Mouse (Mus musculus): Measurements from ENCODE around the gene Strbp. TPM values are rescaled to one million over a fixed set of nuclear protein-coding genes. Genes with fewer than 3 reads are reported as not detected.
A peak's percentile ranks its signal among the peaks of the same experiment; 100 is the strongest.

The Strbp gene
- polyA plus RNA-seq, 1 experiment from 2014 or later, result 132 TPM

- no peaks in the 10 kb centered on the region for H3K9me3 ChIP-seq (ENCODE audit: control insufficient read depth, low read length)
- peak overlapping the region; percentile 31; the same call in 1 of the 2 replicates for H3K4me2 ChIP-seq (replicated peaks)
- no peak overlapping the region for H3K9ac ChIP-seq
- ATAC-seq (ENCODE audit: low FRiP score) (no peak), DNase-seq (ENCODE audit: low spot score) (no peak)
- H3K4me3 ChIP-seq (replicated peaks; ENCODE audit: low read length), result no peak overlapping the region
- 89% methylated on average over 1 of the region's 1 CpGs for WGBS
- H3K27me3 ChIP-seq (ENCODE audit: control insufficient read depth, insufficient read depth, low read length), result no peaks in the 10 kb centered on the region
- peaks cover 10% of the 10 kb centered on the region; the same call in 1 of the 2 replicates for H3K4me1 ChIP-seq (replicated peaks; ENCODE audit: control insufficient read depth, insufficient read depth, low read length)
- no peak overlapping the region for H3K27ac ChIP-seq
- no peaks in the 10 kb centered on the region for H3K36me3 ChIP-seq (replicated peaks; ENCODE audit: control insufficient read depth, insufficient read depth)
Observed at GRCm38 (mm10) chr2:37735807-37736188, 32.1 kb upstream of the Strbp start.

- no peak for DNase-seq (ENCODE audit: low spot score)
- no peak overlapping the region for H3K9ac ChIP-seq
- H3K4me3 ChIP-seq (replicated peaks; ENCODE audit: low read length), result no peak overlapping the region
- H3K27ac ChIP-seq, result no peak overlapping the region
- H3K9me3 ChIP-seq (ENCODE audit: control insufficient read depth, low read length), result no peaks in the 10 kb centered on the region
- H3K4me1 ChIP-seq (replicated peaks; ENCODE audit: control insufficient read depth, insufficient read depth, low read length), result peaks cover 10% of the 10 kb centered on the region; the same call in 1 of the 2 replicates
- 11% methylated on average over 17 of the region's 17 CpGs for WGBS
- peak overlapping the region; percentile 31 for H3K4me2 ChIP-seq (replicated peaks)
- no peaks in the 10 kb centered on the region for H3K27me3 ChIP-seq (ENCODE audit: control insufficient read depth, insufficient read depth, low read length)
- H3K36me3 ChIP-seq (replicated peaks; ENCODE audit: control insufficient read depth, insufficient read depth), result no peaks in the 10 kb centered on the region
- ATAC-seq (ENCODE audit: low FRiP score), result peak; percentile 48; the same call in 1 of the 2 replicates
Observed at GRCm38 (mm10) chr2:37734979-37735806, 31.5 kb upstream of the Strbp start.

- Histone ChIP-seq H3K9me3 (ENCODE audit: control insufficient read depth, low read length) (no peaks in the 10 kb centered on the region), H3K4me3 (replicated peaks; ENCODE audit: low read length) (no peak overlapping the region), H3K36me3 (replicated peaks; ENCODE audit: control insufficient read depth, insufficient read depth) (no peaks in the 10 kb centered on the region), H3K4me1 (replicated peaks; ENCODE audit: control insufficient read depth, insufficient read depth, low read length) (peaks cover 10% of the 10 kb centered on the region; the same call in 1 of the 2 replicates), H3K27me3 (ENCODE audit: control insufficient read depth, insufficient read depth, low read length) (no peaks in the 10 kb centered on the region), H3K27ac (no peak overlapping the region), H3K4me2 (replicated peaks) (no peak overlapping the region), H3K9ac (no peak overlapping the region)
- ATAC-seq (ENCODE audit: low FRiP score) (no peak), DNase-seq (ENCODE audit: low spot score) (no peak)
- WGBS, result 92% methylated on average over 5 of the region's 5 CpGs
Observed at GRCm38 (mm10) chr2:37731241-37731801, 27.7 kb upstream of the Strbp start.

- Histone ChIP-seq H3K4me3 (replicated peaks; ENCODE audit: low read length) (no peak overlapping the region), H3K27me3 (ENCODE audit: control insufficient read depth, insufficient read depth, low read length) (no peaks in the 10 kb centered on the region), H3K36me3 (replicated peaks; ENCODE audit: control insufficient read depth, insufficient read depth) (no peaks in the 10 kb centered on the region), H3K4me1 (replicated peaks; ENCODE audit: control insufficient read depth, insufficient read depth, low read length) (no peaks in the 10 kb centered on the region), H3K9ac (no peak overlapping the region), H3K9me3 (ENCODE audit: control insufficient read depth, low read length) (no peaks in the 10 kb centered on the region), H3K27ac (no peak overlapping the region), H3K4me2 (replicated peaks) (no peak overlapping the region)
- DNase-seq (ENCODE audit: low spot score) (no peak), ATAC-seq (ENCODE audit: low FRiP score) (no peak)
- 80% methylated on average over 4 of the region's 4 CpGs for WGBS
Observed at GRCm38 (mm10) chr2:37724231-37724630, 20.6 kb upstream of the Strbp start.

GRCm38 (mm10) chr2:37723501-37724090 lies 19.9 kb upstream of the Strbp start:
- Histone ChIP-seq H3K9me3 (ENCODE audit: control insufficient read depth, low read length) (no peaks in the 10 kb centered on the region), H3K4me1 (replicated peaks; ENCODE audit: control insufficient read depth, insufficient read depth, low read length) (no peaks in the 10 kb centered on the region), H3K27me3 (ENCODE audit: control insufficient read depth, insufficient read depth, low read length) (no peaks in the 10 kb centered on the region), H3K4me3 (replicated peaks; ENCODE audit: low read length) (no peak overlapping the region), H3K4me2 (replicated peaks) (no peak overlapping the region), H3K9ac (no peak overlapping the region), H3K36me3 (replicated peaks; ENCODE audit: control insufficient read depth, insufficient read depth) (no peaks in the 10 kb centered on the region), H3K27ac (no peak overlapping the region)
- DNase-seq (ENCODE audit: low spot score) (no peak), ATAC-seq (ENCODE audit: low FRiP score) (no peak)
- 60% methylated on average over 11 of the region's 11 CpGs for WGBS

GRCm38 (mm10) chr2:37722674-37723465 lies 19.2 kb upstream of the Strbp start:
- DNase-seq (ENCODE audit: low spot score), result no peak
- Histone ChIP-seq H3K4me1 (replicated peaks; ENCODE audit: control insufficient read depth, insufficient read depth, low read length) (no peaks in the 10 kb centered on the region), H3K27ac (no peak overlapping the region), H3K4me2 (replicated peaks) (no peak overlapping the region), H3K9ac (no peak overlapping the region), H3K9me3 (ENCODE audit: control insufficient read depth, low read length) (no peaks in the 10 kb centered on the region), H3K27me3 (ENCODE audit: control insufficient read depth, insufficient read depth, low read length) (no peaks in the 10 kb centered on the region), H3K4me3 (replicated peaks; ENCODE audit: low read length) (no peak overlapping the region), H3K36me3 (replicated peaks; ENCODE audit: control insufficient read depth, insufficient read depth) (no peaks in the 10 kb centered on the region)
- ATAC-seq (ENCODE audit: low FRiP score), result peak; percentile 40; the same call in 1 of the 2 replicates
- WGBS, result 79% methylated on average over 14 of the region's 14 CpGs

- H3K36me3 ChIP-seq (replicated peaks; ENCODE audit: control insufficient read depth, insufficient read depth), result no peaks in the 10 kb centered on the region
- H3K9me3 ChIP-seq (ENCODE audit: control insufficient read depth, low read length), result no peaks in the 10 kb centered on the region
- no peak for DNase-seq (ENCODE audit: low spot score)
- H3K4me3 ChIP-seq (replicated peaks; ENCODE audit: low read length), result no peak overlapping the region
- no peak for ATAC-seq (ENCODE audit: low FRiP score)
- no peaks in the 10 kb centered on the region for H3K4me1 ChIP-seq (replicated peaks; ENCODE audit: control insufficient read depth, insufficient read depth, low read length)
- no peak overlapping the region for H3K4me2 ChIP-seq (replicated peaks)
- no peaks in the 10 kb centered on the region for H3K27me3 ChIP-seq (ENCODE audit: control insufficient read depth, insufficient read depth, low read length)
- 84% methylated on average over 6 of the region's 6 CpGs for WGBS
- H3K9ac ChIP-seq, result no peak overlapping the region
- no peak overlapping the region for H3K27ac ChIP-seq
Observed at GRCm38 (mm10) chr2:37716266-37716665, 12.6 kb upstream of the Strbp start.

- H3K4me2 ChIP-seq (replicated peaks), result no peak overlapping the region
- H3K27me3 ChIP-seq (ENCODE audit: control insufficient read depth, insufficient read depth, low read length), result no peaks in the 10 kb centered on the region
- H3K4me3 ChIP-seq (replicated peaks; ENCODE audit: low read length), result no peak overlapping the region
- DNase-seq (ENCODE audit: low spot score) (no peak), ATAC-seq (ENCODE audit: low FRiP score) (no peak)
- no peaks in the 10 kb centered on the region for H3K4me1 ChIP-seq (replicated peaks; ENCODE audit: control insufficient read depth, insufficient read depth, low read length)
- H3K27ac ChIP-seq, result no peak overlapping the region
- no peak overlapping the region for H3K9ac ChIP-seq
- no peaks in the 10 kb centered on the region for H3K9me3 ChIP-seq (ENCODE audit: control insufficient read depth, low read length)
- 71% methylated on average over 3 of the region's 3 CpGs for WGBS
- no peaks in the 10 kb centered on the region for H3K36me3 ChIP-seq (replicated peaks; ENCODE audit: control insufficient read depth, insufficient read depth)
Observed at GRCm38 (mm10) chr2:37715364-37715763, 11.7 kb upstream of the Strbp start.

- H3K27me3 ChIP-seq (ENCODE audit: control insufficient read depth, insufficient read depth, low read length), result no peaks in the 10 kb centered on the region
- no peaks in the 10 kb centered on the region for H3K4me1 ChIP-seq (replicated peaks; ENCODE audit: control insufficient read depth, insufficient read depth, low read length)
- no peak overlapping the region for H3K4me2 ChIP-seq (replicated peaks)
- ATAC-seq (ENCODE audit: low FRiP score) (no peak), DNase-seq (ENCODE audit: low spot score) (no peak)
- H3K36me3 ChIP-seq (replicated peaks; ENCODE audit: control insufficient read depth, insufficient read depth), result no peaks in the 10 kb centered on the region
- H3K4me3 ChIP-seq (replicated peaks; ENCODE audit: low read length), result no peak overlapping the region
- H3K9ac ChIP-seq, result no peak overlapping the region
- no peak overlapping the region for H3K27ac ChIP-seq
- H3K9me3 ChIP-seq (ENCODE audit: control insufficient read depth, low read length), result no peaks in the 10 kb centered on the region
- 91% methylated on average over 3 of the region's 3 CpGs for WGBS
Observed at GRCm38 (mm10) chr2:37713100-37713499, 9.4 kb upstream of the Strbp start.

Data from hindbrain, embryonic 14.5 days (tissue).